Mouse (Mus musculus): ENCODE data around the gene 9430015G10Rik.

Gene 9430015G10Rik

DNA sequence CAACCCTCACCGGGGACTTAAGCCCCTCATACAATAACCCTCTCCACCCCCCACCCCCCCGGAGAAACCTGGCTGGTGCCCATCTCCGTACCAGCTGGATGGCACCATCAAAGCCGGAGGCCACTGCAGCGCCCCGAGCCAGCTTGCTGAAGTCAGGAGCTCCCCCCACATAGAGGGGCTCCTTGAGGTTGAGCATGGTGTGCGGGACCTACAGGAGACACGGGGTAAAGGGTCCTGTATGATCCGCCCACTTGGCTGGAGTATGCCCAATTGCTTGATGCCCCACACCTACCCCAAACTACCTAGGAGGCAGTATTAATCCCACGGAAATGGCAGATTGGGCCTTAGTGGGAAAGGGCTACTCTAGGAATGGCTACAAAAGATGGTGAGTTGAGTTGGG lies 59.3 kb downstream of the 9430015G10Rik start:
- DNase-seq (ENCODE audit: low read depth in 1 of 2, low spot score in 2 of 2): no peak

DNA sequence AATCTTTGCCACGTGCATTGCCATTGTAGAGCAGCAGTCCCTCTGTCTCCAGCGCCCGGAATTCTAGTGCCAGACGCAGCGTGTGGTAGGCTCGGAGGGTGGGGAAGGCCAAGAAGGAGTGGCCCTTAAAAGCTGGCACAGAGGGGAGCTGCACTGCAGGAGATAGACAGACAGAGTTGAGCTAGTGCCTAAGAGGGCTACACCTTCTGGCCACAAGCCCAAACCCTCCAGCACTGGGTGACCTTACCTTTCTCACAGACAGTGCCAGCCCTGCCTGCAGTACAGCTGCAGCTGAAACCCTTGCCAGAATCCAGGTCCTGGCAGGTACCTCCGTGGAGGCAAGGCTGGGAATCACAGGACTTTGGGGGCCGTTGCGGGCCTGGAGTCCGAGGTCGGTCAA lies 62.0 kb downstream of the 9430015G10Rik start:
- DNase-seq (ENCODE audit: low read depth in 1 of 2, low spot score in 2 of 2): no peak
